Mouse (Mus musculus) lung, embryonic 14.5 days (tissue): Measurements from ENCODE around the gene Pip5k1b. TPM values are rescaled to one million over a fixed set of nuclear protein-coding genes. Genes with fewer than 3 reads are reported as not detected.

Experiments
- ATAC-seq: fragments of 200-750 bp; cut with Nextera tagmentation; 2 replicates; pipeline ENCODE4 v1.8.0; 2017; ENCODE audit warnings: mild to moderate bottlenecking, moderate TSS enrichment, moderate library complexity; ENCODE audit not compliant: insufficient read depth
- DNase-seq: peaks from one replicate; pipeline ENCODE4 v3.0.0-alpha.2; 2015
- H3K27ac ChIP-seq: fragments of 300-500 bp; sonication (generic); 2 replicates; pipeline ENCODE4 v1.5.1; 2014; ENCODE audit warnings: low read depth, mild to moderate bottlenecking, moderate library complexity
- H3K27me3 ChIP-seq: fragments of 300-500 bp; sonication (generic); 2 replicates; pipeline ENCODE4 v1.6.1; 2014; ENCODE audit warnings: low read length, control low read depth; ENCODE audit not compliant: insufficient read depth
- H3K36me3 ChIP-seq: fragments of 300-500 bp; sonication (generic); 2 replicates; pipeline ENCODE4 v1.6.1; 2014; ENCODE audit warnings: control low read depth; ENCODE audit not compliant: insufficient read depth
- H3K4me1 ChIP-seq: fragments of 300-500 bp; sonication (generic); 2 replicates; pipeline ENCODE4 v1.6.1; 2014; ENCODE audit warnings: antibody characterized with exemption, control low read depth; ENCODE audit not compliant: insufficient read depth
- H3K4me2 ChIP-seq: fragments of 300-500 bp; sonication (generic); 2 replicates; pipeline ENCODE4 v1.6.1; 2014; ENCODE audit warnings: mild to moderate bottlenecking
- H3K4me3 ChIP-seq: fragments of 300-500 bp; sonication (generic); 2 replicates; pipeline ENCODE4 v1.5.1; 2014; ENCODE audit warnings: low read depth, low read length
- H3K9ac ChIP-seq: fragments of 300-500 bp; sonication (generic); 2 replicates; pipeline ENCODE4 v1.6.1; 2014
- H3K9me3 ChIP-seq: fragments of 300-500 bp; sonication (generic); 2 replicates; pipeline ENCODE4 v1.6.1; 2016; ENCODE audit warnings: low read depth, low read length, control low read depth
- CTCF ChIP-seq: IDR thresholded peaks from 2 replicates; pipeline ENCODE4 v1.5.1; 2016; ENCODE audit warnings: antibody characterized with exemption, low read depth
- WGBS: fragments of 180-500 bp; shearing (Covaris S2); extraction: QIAGEN DNeasy Blood & Tissue Kit; methylation state at CpG from one replicate; pipeline ENCODE4 v1.1.7; 2014; 5-methylcytosine and 5-hydroxymethylcytosine counted together
- polyA plus RNA-seq: library from polyadenylated mRNA; unstranded; fragments of >200 nt; fragmentation: Nextera tagmentation; extraction: Ambion mirVana; gene quantifications from 2 replicates; pipeline ENCODE4 v1.2.1, GENCODE M21; 2014

Gene Pip5k1b
- polyA plus RNA-seq, 1 experiment from 2014 or later: 2.6 TPM

DNA sequence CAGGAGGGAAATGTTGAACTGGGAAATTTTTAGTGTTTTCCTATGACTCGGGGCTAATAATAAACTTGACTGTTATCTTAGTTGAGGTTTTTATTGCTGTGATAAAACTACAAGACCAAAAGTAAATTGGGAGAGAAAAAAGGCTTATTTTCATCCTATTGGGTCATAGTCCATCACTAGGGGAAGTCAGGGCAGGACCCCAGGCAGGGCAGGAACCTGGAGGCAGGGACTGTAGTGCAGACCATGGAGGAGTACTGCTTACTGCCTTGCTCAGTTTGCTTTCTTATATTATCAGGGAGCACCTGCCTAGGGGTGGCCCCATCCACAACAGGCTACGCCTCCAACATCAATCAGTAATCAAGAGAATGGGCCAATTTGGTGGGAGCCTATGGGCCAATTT lies 101.2 kb downstream of the Pip5k1b start:
- Histone ChIP-seq H3K27me3 (no peaks in the 10 kb centered on the region), H3K4me1 (no peaks in the 10 kb centered on the region), H3K36me3 (no peaks in the 10 kb centered on the region), H3K4me2 (no peak overlapping the region), H3K4me3 (no peak overlapping the region), H3K27ac (no peak overlapping the region), H3K9me3 (no peaks in the 10 kb centered on the region), H3K9ac (no peak overlapping the region)
- WGBS: 82% methylated on average over 2 of the region's 2 CpGs
- ATAC-seq: no peak
- TF ChIP-seq CTCF: no peak
- no peak for DNase-seq

DNA sequence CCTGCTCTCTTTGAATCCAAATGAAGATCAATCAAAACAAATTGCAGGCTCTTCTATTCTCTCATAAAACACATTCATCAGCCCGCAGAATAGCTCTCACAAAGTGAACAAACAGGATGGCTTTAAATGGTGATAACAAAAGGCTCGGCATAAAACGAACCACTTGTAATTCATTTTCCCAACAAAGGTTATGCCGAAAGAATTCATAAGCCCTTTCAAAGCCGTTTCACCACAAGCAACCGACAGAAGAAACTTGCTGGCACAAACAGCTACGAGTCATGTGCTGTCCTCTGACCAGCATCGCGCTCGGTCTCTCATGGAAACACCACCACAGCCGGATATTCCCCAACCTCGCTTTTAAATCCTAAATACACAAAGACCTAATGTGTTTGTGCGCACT lies 102.3 kb downstream of the Pip5k1b start:
- H3K27ac ChIP-seq: no peak overlapping the region

DNA sequence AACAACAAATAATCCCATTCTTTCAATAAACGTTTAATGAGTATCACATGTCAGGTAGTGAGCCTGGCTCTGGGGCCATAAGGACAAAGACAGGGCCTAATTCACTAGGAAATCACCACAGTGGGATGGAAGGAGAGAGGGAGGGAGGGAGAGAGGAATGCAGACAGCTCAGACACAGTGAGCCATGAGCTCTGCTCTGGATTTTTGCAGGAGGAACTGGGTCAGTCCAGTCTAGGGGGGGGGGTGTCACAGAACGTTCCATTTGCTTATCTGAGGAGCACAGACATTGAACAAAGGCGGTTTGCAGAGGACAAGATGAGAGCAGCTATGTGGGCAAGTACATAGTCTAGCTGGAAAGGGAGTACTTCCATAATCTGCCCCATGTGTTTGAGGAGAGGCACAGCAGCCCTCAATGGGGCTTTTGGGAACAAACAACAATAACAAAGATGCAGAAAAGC lies 103.2 kb downstream of the Pip5k1b start:
- Histone ChIP-seq H3K9me3 (no peaks in the 10 kb centered on the region), H3K36me3 (no peaks in the 10 kb centered on the region), H3K27me3 (no peaks in the 10 kb centered on the region), H3K27ac (0 out of 2 replicates have a peak overlapping the region, but pooled peaks have one; percentile 15), H3K4me2 (no peak overlapping the region), H3K4me3 (no peak overlapping the region), H3K9ac (no peak overlapping the region), H3K4me1 (no peaks in the 10 kb centered on the region)
- no peak for TF ChIP-seq CTCF
- DNase-seq: peak; percentile 7
- ATAC-seq: 0 out of 2 replicates have a peak, but pooled peaks have one; percentile 24
- WGBS: 20% methylated on average over 3 of the region's 3 CpGs

More for the DNA sequence above, 102.3 kb downstream of the Pip5k1b start:
- H3K4me3 ChIP-seq: no peak overlapping the region
- WGBS: 65% methylated on average over 13 of the region's 13 CpGs
- H3K36me3 ChIP-seq: no peaks in the 10 kb centered on the region
- no peaks in the 10 kb centered on the region for H3K9me3 ChIP-seq
- no peak for ATAC-seq
- H3K9ac ChIP-seq: no peak overlapping the region
- no peak for TF ChIP-seq CTCF
- H3K27me3 ChIP-seq: no peaks in the 10 kb centered on the region
- no peaks in the 10 kb centered on the region for H3K4me1 ChIP-seq
- H3K4me2 ChIP-seq: no peak overlapping the region
- DNase-seq: no peak

DNA sequence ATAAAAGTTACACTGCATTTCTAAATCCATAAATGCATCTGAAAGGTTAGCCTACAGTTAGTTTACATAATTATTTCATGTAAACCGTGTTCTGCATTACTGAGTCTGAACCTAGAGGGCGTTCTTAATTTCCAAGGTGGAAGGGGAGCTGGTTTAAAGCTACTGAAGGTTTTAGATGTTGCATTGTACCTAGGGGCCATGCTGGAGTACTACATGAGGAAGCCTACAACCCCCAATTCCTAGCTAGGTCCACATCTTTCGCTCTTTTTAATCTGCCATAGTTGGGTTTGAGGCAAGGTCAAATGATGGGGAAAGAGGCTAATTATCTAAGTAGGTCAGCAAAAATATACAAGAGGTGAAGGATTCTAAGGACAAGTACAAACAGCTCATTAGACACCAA lies 104.0 kb downstream of the Pip5k1b start:
- Histone ChIP-seq H3K9ac (no peak overlapping the region), H3K4me1 (no peaks in the 10 kb centered on the region), H3K27me3 (no peaks in the 10 kb centered on the region), H3K4me2 (no peak overlapping the region), H3K9me3 (no peaks in the 10 kb centered on the region), H3K27ac (no peak overlapping the region), H3K36me3 (no peaks in the 10 kb centered on the region), H3K4me3 (no peak overlapping the region)
- ATAC-seq (no peak), DNase-seq (no peak)
- 78% methylated on average over 3 of the region's 3 CpGs for WGBS
- no peak for TF ChIP-seq CTCF

DNA sequence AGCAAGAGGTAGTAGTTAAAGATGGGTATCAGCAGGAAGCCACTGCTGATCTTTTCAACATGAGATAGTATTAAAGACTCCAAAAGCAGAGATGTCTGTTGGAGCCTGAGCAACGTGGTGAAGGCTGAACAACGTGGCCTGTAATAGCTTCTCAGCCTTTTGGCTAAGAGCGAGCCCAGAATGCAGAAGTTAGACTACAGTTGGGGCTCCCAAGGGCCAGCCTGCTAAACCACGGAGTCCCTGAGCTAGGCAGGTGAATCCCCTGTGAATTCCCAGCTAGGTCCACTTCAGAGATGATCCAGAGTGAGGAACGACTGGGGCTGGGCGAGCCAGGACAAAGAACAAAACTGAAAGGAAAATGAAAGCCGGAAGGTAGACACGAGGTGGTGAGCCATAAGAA lies 104.9 kb downstream of the Pip5k1b start:
- 88% methylated on average over 8 of the region's 8 CpGs for WGBS
- no peak overlapping the region for H3K27ac ChIP-seq
- ATAC-seq: no peak
- no peaks in the 10 kb centered on the region for H3K27me3 ChIP-seq
- no peak overlapping the region for H3K4me2 ChIP-seq
- no peak overlapping the region for H3K4me3 ChIP-seq
- no peaks in the 10 kb centered on the region for H3K36me3 ChIP-seq
- no peaks in the 10 kb centered on the region for H3K9me3 ChIP-seq
- DNase-seq: no peak
- H3K4me1 ChIP-seq: no peaks in the 10 kb centered on the region
- no peak for TF ChIP-seq CTCF
- no peak overlapping the region for H3K9ac ChIP-seq

DNA sequence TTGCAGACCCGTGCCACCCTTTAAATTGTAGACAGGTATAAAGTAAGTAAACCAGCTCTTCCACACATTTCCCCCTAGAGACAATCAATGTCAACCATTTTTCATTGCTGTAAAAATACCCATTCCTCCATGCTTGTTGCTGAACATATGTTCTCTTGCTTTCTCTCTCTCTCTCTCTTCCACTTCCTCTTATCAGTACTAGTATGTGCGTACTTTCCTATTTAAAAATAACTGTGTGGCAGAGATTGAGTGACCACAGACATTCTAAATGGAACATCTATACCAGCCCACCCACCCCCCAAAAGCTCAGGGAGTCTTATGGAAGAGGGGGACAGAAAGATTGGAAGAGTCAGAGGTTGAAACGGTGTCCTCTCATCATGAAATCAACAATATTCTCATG lies 111.3 kb downstream of the Pip5k1b start:
- no peaks in the 10 kb centered on the region for H3K27me3 ChIP-seq
- no peak overlapping the region for H3K9ac ChIP-seq
- no peaks in the 10 kb centered on the region for H3K36me3 ChIP-seq
- H3K4me3 ChIP-seq: no peak overlapping the region
- no peak overlapping the region for H3K4me2 ChIP-seq
- ATAC-seq (no peak), DNase-seq (no peak)
- no peaks in the 10 kb centered on the region for H3K4me1 ChIP-seq
- H3K9me3 ChIP-seq: no peaks in the 10 kb centered on the region
- TF ChIP-seq CTCF: no peak
- no peak overlapping the region for H3K27ac ChIP-seq
- WGBS: 75% methylated on average over 3 of the region's 3 CpGs

DNA sequence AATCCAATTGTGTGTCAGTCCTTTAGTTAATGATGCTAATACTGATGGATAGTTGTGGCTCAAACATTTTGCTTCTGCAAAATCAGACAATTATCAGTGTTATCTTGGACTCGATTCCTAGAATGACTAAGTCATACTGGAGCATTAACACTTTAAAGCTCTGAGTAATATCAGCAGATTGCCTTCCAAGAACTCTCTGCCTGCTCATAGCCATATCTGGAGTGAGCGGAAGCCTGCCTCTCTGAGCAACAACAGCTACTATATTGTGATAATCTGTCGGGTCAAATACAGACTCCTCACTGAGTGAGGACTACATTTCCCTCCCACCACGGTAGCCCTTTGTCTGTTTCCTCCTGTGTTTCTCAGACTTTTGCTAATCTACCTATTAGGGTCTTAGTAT lies 116.0 kb downstream of the Pip5k1b start:
- Histone ChIP-seq H3K4me3 (no peak overlapping the region), H3K9me3 (no peaks in the 10 kb centered on the region), H3K36me3 (no peaks in the 10 kb centered on the region), H3K27me3 (no peaks in the 10 kb centered on the region), H3K27ac (no peak overlapping the region), H3K4me1 (no peaks in the 10 kb centered on the region), H3K9ac (no peak overlapping the region), H3K4me2 (no peak overlapping the region)
- WGBS: 73% methylated on average over 4 of the region's 4 CpGs
- DNase-seq (no peak), ATAC-seq (no peak)
- no peak for TF ChIP-seq CTCF

DNA sequence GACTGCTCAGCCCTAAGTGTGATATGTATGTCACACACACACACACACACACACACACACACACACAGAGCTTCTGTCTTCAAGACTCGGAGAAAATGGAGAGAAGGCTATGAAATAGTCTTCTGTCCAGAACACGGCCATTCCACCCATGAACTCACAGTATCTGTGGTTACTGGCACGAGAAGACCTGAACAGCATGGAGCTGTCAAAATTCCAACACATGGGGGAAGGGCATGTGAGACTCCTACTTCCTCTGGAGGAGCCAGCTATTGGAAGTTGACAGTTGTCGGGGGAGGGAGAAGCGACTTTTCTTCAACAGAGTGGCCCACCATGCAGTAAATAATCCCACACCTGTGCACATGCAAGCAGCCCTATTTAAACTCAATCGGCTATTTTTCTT lies 121.4 kb downstream of the Pip5k1b start:
- Histone ChIP-seq H3K9ac (no peak overlapping the region), H3K27me3 (no peaks in the 10 kb centered on the region), H3K27ac (no peak overlapping the region), H3K4me3 (no peak overlapping the region), H3K4me2 (no peak overlapping the region), H3K9me3 (no peaks in the 10 kb centered on the region), H3K36me3 (no peaks in the 10 kb centered on the region), H3K4me1 (no peaks in the 10 kb centered on the region)
- TF ChIP-seq CTCF: no peak
- no peak for ATAC-seq
- no peak for DNase-seq
- WGBS: 58% methylated on average over 6 of the region's 6 CpGs
